Mouse (Mus musculus): ENCODE measurements at regions not wholly inside any gene's neighbourhood (a gene's known extent, or its start where the extent isn't known, plus 50 kb on each side); places are given as distances from the start of the nearest gene placed in this dataset.

GRCm38 (mm10) chr13:85504001-85504400 lies 215.1 kb upstream of the Rasa1 start:
- TF ChIP-seq CTCF (IDR thresholded peaks at IDR 0.05; ENCODE audit: control insufficient read depth, insufficient read depth, insufficient read length) (no peak), MAX (IDR thresholded peaks at IDR 0.05) (no peak), CEBPB (IDR thresholded peaks at IDR 0.05; ENCODE audit: low read depth) (no peak), MYOG (IDR thresholded peaks at IDR 0.05; ENCODE audit: control insufficient read depth, extremely low read depth, insufficient read length) (no peak), USF1 (IDR thresholded peaks at IDR 0.05; ENCODE audit: low read depth) (no peak), MYOD1 (IDR thresholded peaks at IDR 0.05; ENCODE audit: control insufficient read depth, insufficient read length, low read depth) (no peak), FOSL1 (IDR thresholded peaks at IDR 0.05; ENCODE audit: insufficient read depth, low read length, poor library complexity, severe bottlenecking) (no peak)

Measured in C2C12 (cell line).